Mouse (Mus musculus) E14TG2a.4 (cell line): Measurements from ENCODE around the gene Nckap5l.

ENCODE experiments used
- CTCF ChIP-seq: conservative IDR thresholded peaks from 2 replicates; pipeline ENCODE4 v1.5.1; 2014; ENCODE audit warnings: low read length
- NANOG ChIP-seq: IDR thresholded peaks from 2 replicates; pipeline ENCODE4 v1.6.1; 2014; ENCODE audit warnings: borderline replicate concordance, low read length, mixed read lengths
- POU5F1 ChIP-seq: IDR thresholded peaks from 2 replicates; pipeline ENCODE4 v1.6.1; 2014; ENCODE audit warnings: low read length, borderline replicate concordance

GRCm38 (mm10) chr15:99472972-99473371 is 15.4 kb upstream of the Nckap5l start:
- TF ChIP-seq CTCF (no peak), POU5F1 (no peak), NANOG (no peak)
